Mouse (Mus musculus) midbrain, embryonic 11.5 days (tissue): ENCODE results near the gene Esr1. TPM values are rescaled to one million over a fixed set of nuclear protein-coding genes. Genes with fewer than 3 reads are reported as not detected.

Source experiments
- ATAC-seq: fragments of 200-750 bp; cut with Nextera tagmentation; 2 replicates; pipeline ENCODE4 v1.8.0; 2017; ENCODE audit warnings: moderate TSS enrichment, moderate library complexity; ENCODE audit not compliant: low FRiP score
- DNase-seq: peaks from one replicate; pipeline ENCODE4 v3.0.0; 2015; ENCODE audit warnings: low spot score; ENCODE audit errors: missing footprints
- H3K27ac ChIP-seq: fragments of 300-500 bp; sonication (generic); 2 replicates; pipeline ENCODE4 v1.5.1; 2014; ENCODE audit warnings: low read depth, low read length
- H3K27me3 ChIP-seq: fragments of 300-500 bp; sonication (generic); 2 replicates; pipeline ENCODE4 v1.6.1; 2014; ENCODE audit warnings: mild to moderate bottlenecking, low read length, moderate library complexity, mixed read lengths; ENCODE audit not compliant: control insufficient read depth, insufficient read depth
- H3K36me3 ChIP-seq: fragments of 300-500 bp; sonication (generic); 2 replicates; pipeline ENCODE4 v1.6.1; 2014; ENCODE audit warnings: mild to moderate bottlenecking, low read length, moderate library complexity, mixed read lengths; ENCODE audit not compliant: control insufficient read depth, insufficient read depth
- H3K4me1 ChIP-seq: fragments of 300-500 bp; sonication (generic); 2 replicates; pipeline ENCODE4 v1.6.1; 2014; ENCODE audit warnings: low read length; ENCODE audit not compliant: control insufficient read depth, insufficient read depth
- H3K4me2 ChIP-seq: fragments of 300-500 bp; sonication (generic); 2 replicates; pipeline ENCODE4 v1.6.1; 2014; ENCODE audit warnings: mild to moderate bottlenecking, moderate library complexity
- H3K4me3 ChIP-seq: fragments of 300-500 bp; sonication (generic); 2 replicates; pipeline ENCODE4 v1.5.1; 2014; ENCODE audit warnings: low read depth, low read length
- H3K9ac ChIP-seq: fragments of 300-500 bp; sonication (generic); 2 replicates; pipeline ENCODE4 v1.6.1; 2014; ENCODE audit warnings: low read length
- H3K9me3 ChIP-seq: fragments of 300-500 bp; sonication (generic); 2 replicates; pipeline ENCODE4 v1.6.1; 2016; ENCODE audit warnings: low read length; ENCODE audit not compliant: control insufficient read depth
- WGBS: fragments of 180-500 bp; shearing (Covaris S2); extraction: QIAGEN DNeasy Blood & Tissue Kit; methylation state at CpG from one replicate; pipeline ENCODE4 v1.1.7; 2014; 5-methylcytosine and 5-hydroxymethylcytosine counted together
- polyA plus RNA-seq: library from polyadenylated mRNA; unstranded; fragments of >200 nt; fragmentation: Nextera tagmentation; extraction: Ambion mirVana; gene quantifications from 2 replicates; pipeline ENCODE4 v1.2.1, GENCODE M21; 2014

Esr1 gene
- polyA plus RNA-seq, 1 experiment from 2014 or later = 0.12 TPM

- Histone ChIP-seq H3K4me3 (no peak overlapping the region), H3K27ac (no peak overlapping the region), H3K4me1 (no peaks in the 10 kb centered on the region), H3K4me2 (no peak overlapping the region), H3K9ac (no peak overlapping the region), H3K27me3 (no peaks in the 10 kb centered on the region), H3K9me3 (no peaks in the 10 kb centered on the region), H3K36me3 (no peaks in the 10 kb centered on the region)
- WGBS = 92% methylated on average over 3 of the region's 3 CpGs
- no peak for ATAC-seq
- DNase-seq = no peak
These were observed 382.4 kb downstream of the Esr1 start for GRCm38 (mm10) chr10:4993802-4994201.

DNA sequence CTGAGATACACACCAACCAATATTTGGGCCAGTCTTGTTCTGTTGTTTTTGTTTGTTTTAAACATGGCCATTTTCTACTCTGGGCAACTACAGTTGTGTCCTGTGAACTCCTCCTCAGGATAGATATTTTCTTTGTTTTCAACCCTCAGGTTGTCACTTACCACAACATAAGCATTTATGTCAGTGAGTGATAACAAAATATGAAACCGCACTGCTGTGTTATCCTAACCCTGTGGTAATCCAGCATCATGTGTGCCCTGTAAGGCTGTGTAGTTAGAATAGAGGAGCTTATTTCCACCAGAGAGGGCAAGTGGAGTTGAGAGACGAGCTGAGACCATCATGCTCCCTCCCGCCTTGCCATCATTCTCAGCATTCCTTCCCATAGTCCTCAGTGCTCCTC lies 385.2 kb downstream of the Esr1 start:
- DNase-seq (no peak), ATAC-seq (no peak)
- Histone ChIP-seq H3K36me3 (no peaks in the 10 kb centered on the region), H3K4me3 (no peak overlapping the region), H3K27ac (no peak overlapping the region), H3K4me2 (no peak overlapping the region), H3K9ac (no peak overlapping the region), H3K4me1 (no peaks in the 10 kb centered on the region), H3K9me3 (no peaks in the 10 kb centered on the region), H3K27me3 (no peaks in the 10 kb centered on the region)
- 83% methylated on average over 3 of the region's 3 CpGs for WGBS

- no peak overlapping the region for H3K4me3 ChIP-seq
- DNase-seq (no peak), ATAC-seq (no peak)
- no peak overlapping the region for H3K27ac ChIP-seq
- no peak overlapping the region for H3K9ac ChIP-seq
- H3K36me3 ChIP-seq = no peaks in the 10 kb centered on the region
- H3K27me3 ChIP-seq = no peaks in the 10 kb centered on the region
- WGBS = 84% methylated on average over 8 of the region's 8 CpGs
- no peaks in the 10 kb centered on the region for H3K4me1 ChIP-seq
- H3K4me2 ChIP-seq = no peak overlapping the region
- no peaks in the 10 kb centered on the region for H3K9me3 ChIP-seq
These were observed 397.5 kb downstream of the Esr1 start for GRCm38 (mm10) chr10:5008795-5009366.

GRCm38 (mm10) chr10:5012004-5012403 lies 400.6 kb downstream of the Esr1 start:
- Histone ChIP-seq H3K27me3 (no peaks in the 10 kb centered on the region), H3K36me3 (no peaks in the 10 kb centered on the region), H3K4me1 (no peaks in the 10 kb centered on the region), H3K9ac (no peak overlapping the region), H3K4me2 (no peak overlapping the region), H3K9me3 (no peaks in the 10 kb centered on the region), H3K27ac (no peak overlapping the region), H3K4me3 (no peak overlapping the region)
- DNase-seq = no peak
- no peak for ATAC-seq

DNA sequence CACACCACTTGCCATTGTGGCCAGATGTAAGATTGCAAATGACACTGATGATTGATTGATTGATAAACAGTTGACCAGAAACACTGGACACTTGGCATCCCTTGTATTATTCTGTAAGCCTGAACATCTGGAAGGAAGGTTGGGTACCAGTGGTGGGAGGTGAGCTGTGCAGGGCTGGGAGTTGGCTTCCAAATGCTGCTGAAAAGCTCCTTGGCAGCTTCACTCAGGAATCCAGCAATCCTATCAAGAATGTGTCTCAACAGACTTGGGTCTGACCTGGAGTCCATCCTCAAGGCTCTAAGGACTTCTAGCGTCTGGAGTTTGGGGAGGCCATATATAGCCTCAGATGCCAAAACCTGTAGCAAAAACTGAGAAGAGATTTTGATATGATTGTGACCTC lies 403.6 kb downstream of the Esr1 start:
- DNase-seq (no peak), ATAC-seq (no peak)
- H3K27ac ChIP-seq = no peak overlapping the region
- no peak overlapping the region for H3K9ac ChIP-seq
- no peak overlapping the region for H3K4me2 ChIP-seq
- H3K36me3 ChIP-seq = no peaks in the 10 kb centered on the region
- H3K4me1 ChIP-seq = no peaks in the 10 kb centered on the region
- H3K4me3 ChIP-seq = no peak overlapping the region
- WGBS = 95% methylated on average over 1 of the region's 1 CpGs
- H3K27me3 ChIP-seq = no peaks in the 10 kb centered on the region
- no peaks in the 10 kb centered on the region for H3K9me3 ChIP-seq

DNA sequence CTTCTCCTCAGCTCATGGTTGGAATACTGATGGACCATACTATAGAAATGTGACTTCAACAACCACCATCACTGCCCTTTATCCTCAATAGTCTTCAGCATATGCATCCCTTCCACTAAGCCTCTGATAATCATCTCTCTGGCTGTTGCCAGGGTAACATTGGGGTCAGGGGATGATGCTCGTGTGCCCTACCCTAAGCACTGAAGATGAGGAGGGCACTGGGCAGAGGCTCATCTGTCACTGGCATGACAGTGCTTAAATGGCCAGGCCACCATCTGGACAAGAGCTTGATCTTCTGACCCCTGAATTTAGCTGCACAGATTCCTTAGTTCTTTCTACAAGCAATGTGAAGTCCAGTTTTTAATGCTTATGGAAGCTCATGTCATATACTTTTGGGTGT lies 405.8 kb downstream of the Esr1 start:
- DNase-seq = no peak
- Histone ChIP-seq H3K9me3 (no peaks in the 10 kb centered on the region), H3K27me3 (no peaks in the 10 kb centered on the region), H3K4me3 (no peak overlapping the region), H3K4me2 (no peak overlapping the region), H3K4me1 (no peaks in the 10 kb centered on the region), H3K9ac (no peak overlapping the region), H3K27ac (no peak overlapping the region), H3K36me3 (no peaks in the 10 kb centered on the region)
- no peak for ATAC-seq
- 55% methylated on average over 1 of the region's 1 CpGs for WGBS

DNA sequence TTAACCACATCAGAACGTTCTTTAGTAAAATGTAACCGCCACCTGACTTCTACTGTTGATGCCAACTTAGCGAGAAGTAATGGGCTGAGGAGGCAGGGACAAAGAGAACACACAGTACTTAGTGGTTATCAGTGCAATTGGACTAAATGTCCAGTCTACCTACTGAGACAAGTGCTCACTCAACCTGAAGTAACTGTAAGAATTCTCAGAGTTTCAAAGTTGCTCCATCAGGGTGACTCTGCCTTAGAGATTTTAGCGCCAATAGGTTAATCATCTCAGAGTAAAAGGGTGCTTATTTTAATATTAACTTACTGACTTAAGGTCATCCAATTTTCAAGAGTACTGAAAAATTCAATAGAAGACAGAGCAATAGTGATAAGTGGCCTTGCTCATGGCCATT lies 414.5 kb downstream of the Esr1 start:
- Histone ChIP-seq H3K9me3 (no peaks in the 10 kb centered on the region), H3K27ac (no peak overlapping the region), H3K4me3 (no peak overlapping the region), H3K27me3 (no peaks in the 10 kb centered on the region), H3K36me3 (no peaks in the 10 kb centered on the region), H3K4me2 (no peak overlapping the region), H3K9ac (no peak overlapping the region), H3K4me1 (no peaks in the 10 kb centered on the region)
- no peak for ATAC-seq
- DNase-seq = no peak
- 85% methylated on average over 4 of the region's 4 CpGs for WGBS

DNA sequence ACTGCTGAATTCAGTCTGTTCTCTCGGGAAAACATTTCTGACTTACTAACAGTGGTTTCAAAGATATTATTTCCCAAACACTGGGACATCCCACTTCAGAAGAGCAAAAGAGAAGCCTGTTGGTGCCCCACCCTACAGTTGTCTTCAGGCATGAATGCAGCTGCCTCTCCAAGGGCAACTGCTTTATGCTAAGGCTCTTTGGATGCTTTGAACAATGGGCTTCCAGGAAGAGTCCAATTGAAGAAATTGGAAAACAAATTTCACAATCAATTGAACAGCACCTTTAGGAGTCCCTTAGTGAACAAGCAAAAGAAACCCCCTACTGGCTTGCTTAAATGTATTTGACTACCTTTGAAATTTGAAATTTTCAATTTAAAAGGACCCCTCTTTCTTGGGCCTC lies 415.8 kb downstream of the Esr1 start:
- no peak overlapping the region for H3K4me2 ChIP-seq
- DNase-seq (no peak), ATAC-seq (no peak)
- no peak overlapping the region for H3K27ac ChIP-seq
- H3K4me3 ChIP-seq = no peak overlapping the region
- no peaks in the 10 kb centered on the region for H3K9me3 ChIP-seq
- no peaks in the 10 kb centered on the region for H3K36me3 ChIP-seq
- no peaks in the 10 kb centered on the region for H3K27me3 ChIP-seq
- 85% methylated on average over 1 of the region's 1 CpGs for WGBS
- H3K9ac ChIP-seq = no peak overlapping the region
- no peaks in the 10 kb centered on the region for H3K4me1 ChIP-seq

DNA sequence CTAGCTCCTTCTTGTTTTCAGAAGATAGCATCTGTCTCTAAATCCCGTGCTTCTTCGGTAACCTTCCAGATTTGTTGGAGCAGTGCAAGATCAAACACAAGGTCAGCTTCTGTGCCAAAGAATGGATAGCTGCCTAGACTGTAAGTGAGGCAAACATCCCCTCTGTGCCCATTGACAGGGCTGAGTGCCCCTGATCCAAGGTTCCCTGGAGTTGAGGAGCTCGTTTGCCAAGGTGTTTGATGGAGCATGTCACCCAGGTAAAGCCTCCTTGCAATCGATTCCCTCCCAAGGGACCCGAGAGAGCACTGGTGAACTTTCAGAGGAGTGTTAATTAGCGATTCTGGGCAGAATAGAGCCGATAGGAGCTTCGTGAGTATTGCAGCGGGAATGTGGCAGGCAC lies 416.9 kb downstream of the Esr1 start:
- DNase-seq (no peak), ATAC-seq (no peak)
- 87% methylated on average over 9 of the region's 9 CpGs for WGBS
- H3K27ac ChIP-seq = no peak overlapping the region
- H3K4me2 ChIP-seq = no peak overlapping the region
- H3K4me3 ChIP-seq = no peak overlapping the region
- H3K9me3 ChIP-seq = no peaks in the 10 kb centered on the region
- H3K4me1 ChIP-seq = no peaks in the 10 kb centered on the region
- no peaks in the 10 kb centered on the region for H3K27me3 ChIP-seq
- no peak overlapping the region for H3K9ac ChIP-seq
- H3K36me3 ChIP-seq = no peaks in the 10 kb centered on the region

- Histone ChIP-seq H3K27ac (no peak overlapping the region), H3K9me3 (no peaks in the 10 kb centered on the region), H3K4me3 (no peak overlapping the region), H3K4me2 (no peak overlapping the region), H3K36me3 (no peaks in the 10 kb centered on the region), H3K4me1 (no peaks in the 10 kb centered on the region), H3K27me3 (no peaks in the 10 kb centered on the region), H3K9ac (no peak overlapping the region)
- DNase-seq = peak; percentile 53
- ATAC-seq = no peak
- WGBS = 79% methylated on average over 2 of the region's 2 CpGs
These were observed 417.8 kb downstream of the Esr1 start for GRCm38 (mm10) chr10:5029161-5029560.
